Mouse (Mus musculus) kidney, adult 8-10 months (tissue): Measurements from ENCODE around the gene Pigc.

Experiments
- DNase-seq, 2 experiments: peaks; one replicate each; pipeline ENCODE4 v3.0.0; 2022

Pigc gene

DNA sequence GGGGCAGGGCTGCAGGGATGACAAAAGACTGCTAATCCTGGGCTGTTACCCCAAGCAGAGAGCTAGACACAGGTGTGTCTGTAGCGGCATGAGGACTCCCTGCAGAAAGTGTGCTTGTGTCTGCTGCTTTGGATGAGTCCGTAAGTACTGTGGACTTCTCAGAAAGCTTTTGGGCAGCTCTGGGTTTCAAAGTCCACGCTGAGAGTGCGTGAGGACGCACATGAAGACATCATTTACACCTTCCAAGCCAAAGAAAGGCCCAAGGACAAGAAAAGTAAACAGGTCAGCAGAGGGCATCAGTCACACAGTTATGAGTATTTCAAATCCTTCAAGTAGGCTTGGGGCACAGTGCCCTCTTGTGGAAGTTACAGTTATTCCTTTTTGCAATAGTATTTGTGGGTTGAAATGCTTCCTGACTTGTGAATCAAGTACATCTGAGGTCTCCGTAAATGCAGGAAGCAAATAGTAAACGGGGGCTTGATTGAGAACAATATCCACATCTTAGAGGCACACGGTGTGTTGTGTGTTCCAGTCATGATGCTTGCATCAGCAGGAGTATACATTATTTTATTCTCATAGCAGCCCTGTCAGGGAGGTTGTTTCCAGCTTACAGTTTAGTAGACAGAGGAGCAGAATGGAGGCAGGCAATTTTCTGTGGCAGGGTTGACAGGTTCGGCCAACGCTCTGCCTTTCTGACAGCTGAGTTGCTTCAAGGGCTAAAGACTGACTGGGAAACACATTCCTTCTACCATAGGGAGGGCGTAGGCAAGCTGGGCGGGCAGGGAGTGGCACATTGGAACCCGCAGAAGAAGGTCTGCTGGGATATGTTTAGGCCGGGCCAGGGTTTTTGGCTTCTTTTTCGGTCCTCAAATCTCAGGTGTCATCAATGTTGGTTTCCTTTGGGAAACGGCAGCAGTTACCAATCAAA lies 7.5 kb downstream of the Pigc start:
- peak; percentile 79 to 81 for DNase-seq

DNA sequence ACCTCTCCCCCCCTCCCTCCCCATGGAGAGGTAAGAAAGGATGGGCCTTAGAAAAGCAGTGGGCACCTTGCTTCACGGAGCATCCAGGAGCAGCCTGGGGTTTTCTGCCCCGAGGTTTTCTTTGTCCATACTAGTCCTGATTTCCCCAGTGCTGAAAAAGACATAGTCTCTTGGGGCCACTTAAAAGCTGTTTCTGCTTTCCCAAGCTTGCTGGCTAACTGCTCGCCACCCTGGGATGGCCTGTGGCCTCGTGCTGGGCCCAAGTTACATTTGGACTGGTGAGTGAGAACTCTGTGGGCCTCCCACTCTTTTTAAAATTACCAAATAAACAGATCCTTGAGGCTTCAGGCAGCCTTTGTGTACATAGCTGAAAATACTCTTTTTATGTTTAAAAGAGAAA lies 8.3 kb downstream of the Pigc start:
- DNase-seq, result no peak

DNA sequence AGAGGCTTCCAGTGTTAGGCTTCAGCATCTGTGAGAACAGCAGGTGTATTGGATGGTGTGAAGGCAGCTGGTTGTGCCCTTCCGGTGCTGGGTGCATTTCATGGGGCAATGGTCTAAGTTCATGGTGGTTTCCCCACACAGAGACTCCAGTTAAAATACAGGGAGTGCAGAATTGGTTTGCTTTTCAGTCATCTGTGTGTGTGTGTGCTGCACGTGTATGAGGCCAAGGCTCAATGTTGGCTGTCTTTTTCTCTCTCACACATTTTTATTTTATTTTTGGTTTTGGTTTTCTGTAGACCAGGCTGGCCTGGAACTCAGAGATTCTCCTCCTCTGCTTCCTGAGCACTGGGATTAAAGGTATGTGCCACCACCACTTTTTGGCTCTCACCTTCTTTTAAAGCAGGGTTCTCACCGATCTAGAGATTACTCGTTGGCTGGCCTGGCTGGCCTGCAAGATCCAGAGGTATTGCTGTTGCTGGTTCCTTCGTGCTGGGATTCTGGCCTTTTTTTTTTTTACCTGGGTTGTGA lies 9.3 kb downstream of the Pigc start:
- DNase-seq, result no peak

DNA sequence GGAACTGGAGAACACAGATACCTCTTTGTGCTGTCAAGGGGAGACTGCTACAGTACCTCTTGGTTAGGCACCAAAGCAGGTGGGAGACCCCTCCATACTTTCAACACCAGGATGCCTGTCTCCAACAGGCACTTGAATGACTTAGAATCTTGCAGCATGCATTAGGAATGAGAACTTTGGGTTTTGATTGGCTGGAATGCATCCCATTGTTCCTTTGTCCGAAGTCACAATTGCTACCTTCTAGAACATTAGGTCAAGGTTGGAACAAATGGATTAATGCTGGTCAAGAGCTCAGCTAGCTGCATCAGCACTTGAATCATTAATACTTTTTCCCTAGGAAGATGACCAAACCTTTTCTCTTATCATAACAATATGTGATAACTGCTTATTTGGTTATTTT lies 10.6 kb downstream of the Pigc start, which contains the start of gene 4930558K02Rik:
TSS of gene 4930558K02Rik (minus strand) at position 101 of the 400 bp plus-strand sequence.
- DNase-seq, result no peak

DNA sequence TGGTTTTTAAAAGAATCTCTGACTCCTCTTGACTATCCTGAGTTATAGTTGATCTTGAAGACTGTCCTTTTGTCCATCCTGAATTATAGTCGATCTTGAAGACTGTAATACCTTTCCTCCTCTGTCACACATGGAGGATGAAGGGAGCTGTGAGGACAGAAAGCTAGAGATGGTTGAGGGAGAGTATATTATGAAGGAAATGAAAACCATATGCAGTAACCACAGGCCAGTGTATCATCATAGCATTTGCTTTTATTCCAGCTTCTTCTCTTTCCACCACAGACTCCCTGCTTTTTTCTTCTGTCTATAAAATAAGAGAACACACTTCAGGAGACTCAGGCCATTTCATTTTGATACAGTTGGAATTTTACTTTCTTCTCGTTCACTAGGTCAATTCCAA lies 11.1 kb downstream of the Pigc start:
- no peak for DNase-seq

DNA sequence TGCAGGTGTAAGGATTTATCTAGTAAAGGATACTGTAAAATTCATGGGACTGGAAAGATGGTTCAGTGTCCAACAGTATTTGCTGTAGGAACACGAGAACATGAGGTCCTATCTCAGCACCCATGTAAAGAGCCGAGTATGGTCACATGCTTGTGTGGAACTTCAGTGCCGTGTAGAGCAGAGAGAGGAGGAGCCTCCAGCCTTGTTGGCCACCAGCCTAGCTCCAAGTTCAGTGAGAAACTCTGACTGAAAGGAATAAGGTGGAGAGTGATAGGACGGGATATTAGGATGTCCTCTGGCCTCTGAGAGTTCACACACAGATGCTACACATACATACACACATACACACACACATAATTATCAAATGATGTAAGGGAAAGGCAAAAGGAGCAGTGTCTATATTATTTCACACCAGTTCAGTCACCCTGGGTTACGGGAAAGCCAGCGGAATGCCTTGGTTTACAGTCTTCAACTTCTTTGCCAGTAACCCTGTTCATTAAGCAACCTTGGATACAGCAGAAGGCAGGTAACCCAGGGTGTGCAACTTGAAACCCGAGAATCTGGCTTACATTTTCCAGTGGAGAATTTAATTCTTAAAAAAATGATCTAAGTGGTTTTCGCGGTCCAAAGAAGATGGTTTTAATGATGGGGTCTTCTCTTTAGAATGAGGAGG lies 11.8 kb downstream of the Pigc start:
- peak in 1 of 2 experiments; percentile 17 for DNase-seq

DNA sequence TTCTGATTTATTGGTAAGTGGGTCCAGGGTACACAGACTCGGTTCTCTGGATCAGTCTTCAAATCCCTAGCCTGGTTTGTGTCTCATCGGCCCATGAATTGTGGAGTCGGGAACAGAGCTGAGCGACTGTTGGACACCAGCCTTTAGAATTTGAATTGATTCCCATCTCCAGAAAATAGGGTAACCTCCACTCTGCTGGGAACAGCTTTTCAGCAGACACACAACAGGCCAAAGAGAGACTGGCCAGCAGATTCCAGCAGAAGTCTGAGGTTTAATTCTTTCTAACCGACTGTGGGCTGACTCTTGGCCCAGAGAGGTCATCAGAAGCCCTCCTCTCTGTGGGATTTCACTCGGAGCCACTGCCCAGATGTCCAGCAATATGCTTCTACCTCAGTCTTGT lies 14.5 kb downstream of the Pigc start:
- DNase-seq, result no peak

DNA sequence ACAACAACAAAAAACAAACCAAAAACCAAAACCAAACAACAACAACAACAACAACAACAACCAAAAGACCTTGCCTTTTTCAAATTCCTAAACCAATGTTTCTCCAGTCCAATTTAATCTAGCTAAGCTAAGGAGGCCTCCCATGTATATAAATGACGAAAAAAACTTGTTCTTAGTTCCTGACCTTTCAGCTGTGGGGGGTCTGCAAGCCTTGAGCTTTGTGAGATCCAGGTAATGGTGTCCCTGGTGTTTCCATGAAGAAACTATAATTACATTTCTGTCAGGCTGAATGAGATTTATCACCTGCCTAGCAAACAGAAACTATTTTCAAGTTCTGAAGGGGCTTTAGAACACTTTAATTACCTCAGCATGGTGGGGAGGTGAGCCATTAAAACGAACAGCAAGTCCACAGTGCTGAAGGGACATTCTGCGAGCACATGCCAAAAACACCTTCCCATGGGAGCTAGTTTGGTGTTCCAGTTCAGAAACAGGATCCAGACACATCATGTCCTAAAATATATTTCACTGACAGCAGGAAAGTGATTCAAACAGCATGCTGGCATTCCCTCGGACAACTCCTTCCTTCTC lies 15.1 kb downstream of the Pigc start:
- no peak for DNase-seq

DNA sequence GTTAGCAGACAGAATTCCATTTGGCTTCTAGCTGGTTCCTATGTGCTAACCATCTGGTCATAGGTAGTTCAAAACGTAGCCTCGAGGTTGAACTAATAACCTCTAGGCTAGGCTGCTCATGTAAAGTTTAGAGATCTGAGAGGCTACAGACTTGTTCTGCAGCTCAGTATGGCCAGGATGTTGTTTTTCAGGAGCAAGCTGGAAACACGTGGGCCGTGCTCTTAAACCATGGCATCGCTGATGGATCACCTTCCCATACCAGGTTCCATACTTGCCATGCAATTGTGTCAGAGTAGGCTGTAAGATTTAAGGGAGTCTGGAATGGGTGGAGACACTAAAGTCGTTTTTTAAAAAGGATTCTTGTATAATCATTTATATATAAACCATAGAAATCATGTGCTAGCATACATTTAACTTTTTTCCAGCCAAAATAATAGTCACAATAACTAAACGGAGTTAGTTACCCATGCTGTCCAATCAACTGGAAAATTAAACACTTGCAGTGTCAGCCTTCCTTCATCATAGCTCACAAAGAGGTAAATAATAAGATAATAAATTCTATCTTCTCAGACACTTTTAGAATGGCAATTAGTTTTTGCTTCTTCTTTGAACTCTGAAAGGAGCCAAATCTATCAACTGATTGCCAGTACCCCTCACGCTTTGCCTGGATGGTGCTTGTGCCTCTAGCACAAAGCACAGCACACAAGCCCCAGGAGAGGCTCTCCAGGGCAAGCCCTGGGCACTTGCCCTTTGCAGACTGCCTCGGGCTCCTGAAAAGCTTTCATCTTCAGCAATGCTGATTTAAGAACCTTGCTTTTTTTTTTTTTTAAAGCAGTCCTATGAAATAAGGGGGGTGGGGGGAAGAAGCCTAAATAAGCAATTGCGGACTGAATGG lies 21.9 kb downstream of the Pigc start:
- DNase-seq, result no peak

DNA sequence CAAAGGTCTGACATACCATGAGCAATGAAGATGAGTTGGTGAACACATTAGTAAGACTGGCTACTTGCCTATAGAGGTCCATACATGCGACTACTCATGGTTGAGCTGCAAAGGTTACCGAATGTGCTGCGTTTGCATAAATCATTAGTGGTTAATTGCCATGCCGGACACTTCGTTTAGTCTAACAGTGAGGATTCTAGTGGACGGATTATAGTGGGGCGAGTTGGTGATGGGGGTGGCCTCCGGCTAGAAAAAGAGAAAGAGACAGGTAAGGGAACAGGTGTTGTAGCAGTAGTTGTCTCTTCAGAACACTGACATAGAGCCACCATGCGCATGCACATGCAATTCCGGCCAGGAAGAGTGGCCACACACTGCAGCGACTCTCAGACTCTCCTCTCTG lies 22.9 kb downstream of the Pigc start:
- no peak for DNase-seq

DNA sequence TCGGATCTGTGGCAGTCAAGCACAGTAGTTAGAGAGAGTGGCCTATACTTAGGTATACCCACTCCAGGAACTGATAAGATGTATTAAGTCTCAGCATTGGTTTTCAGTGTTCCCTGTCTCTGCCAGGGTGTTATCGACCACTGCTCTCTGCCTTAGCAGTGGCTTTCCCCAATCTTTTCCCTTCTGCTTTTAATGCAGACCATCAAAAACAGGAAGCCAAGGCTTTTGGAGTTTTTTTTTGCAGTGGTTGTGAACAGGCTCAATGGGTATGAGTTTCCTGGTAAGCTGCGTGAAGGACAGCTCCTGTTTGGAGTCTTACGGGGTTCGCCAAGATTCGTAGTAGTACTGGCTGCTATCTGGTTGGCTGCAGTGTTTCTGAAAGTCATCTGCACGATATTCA lies 23.4 kb downstream of the Pigc start:
- no peak for DNase-seq

DNA sequence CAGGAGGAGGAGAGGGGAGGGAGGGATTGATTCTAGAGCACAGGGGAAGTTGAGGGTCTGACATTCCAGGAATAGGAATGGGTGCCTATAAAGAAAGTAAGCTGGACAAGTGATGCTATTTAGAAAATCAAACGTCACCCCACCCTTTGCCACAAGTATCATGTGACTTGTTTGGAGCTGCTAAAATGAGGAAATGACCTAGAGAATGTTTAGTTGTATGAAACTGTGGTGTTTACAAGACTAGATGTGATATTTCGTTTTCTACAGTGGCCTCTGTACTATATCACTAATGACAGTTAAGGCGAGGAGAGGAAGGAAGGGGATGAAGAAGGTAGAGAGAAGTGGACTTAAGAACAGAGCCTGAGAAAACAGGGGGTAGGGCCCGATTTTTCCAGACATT lies 29.8 kb downstream of the Pigc start:
- no peak for DNase-seq

DNA sequence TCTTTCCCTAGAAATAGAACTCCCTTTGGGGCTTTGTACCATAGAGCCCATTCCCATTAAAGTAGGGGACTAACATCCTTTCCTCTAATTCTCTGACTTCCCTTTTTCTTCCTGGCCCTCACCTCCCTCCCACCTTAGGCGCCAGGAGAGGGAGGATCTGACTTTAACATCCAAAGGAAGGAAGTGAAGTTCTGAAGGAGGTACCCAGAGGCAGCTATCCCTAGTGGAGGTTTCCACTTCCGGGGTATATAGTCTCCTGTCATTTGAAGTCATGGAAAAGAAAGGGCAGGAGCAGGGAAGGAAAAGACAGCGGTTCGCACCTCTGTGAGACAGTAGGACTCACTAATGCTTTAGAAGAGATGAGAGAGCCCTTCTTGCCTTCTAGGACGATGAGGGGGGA lies 30.4 kb downstream of the Pigc start:
- DNase-seq, result no peak

DNA sequence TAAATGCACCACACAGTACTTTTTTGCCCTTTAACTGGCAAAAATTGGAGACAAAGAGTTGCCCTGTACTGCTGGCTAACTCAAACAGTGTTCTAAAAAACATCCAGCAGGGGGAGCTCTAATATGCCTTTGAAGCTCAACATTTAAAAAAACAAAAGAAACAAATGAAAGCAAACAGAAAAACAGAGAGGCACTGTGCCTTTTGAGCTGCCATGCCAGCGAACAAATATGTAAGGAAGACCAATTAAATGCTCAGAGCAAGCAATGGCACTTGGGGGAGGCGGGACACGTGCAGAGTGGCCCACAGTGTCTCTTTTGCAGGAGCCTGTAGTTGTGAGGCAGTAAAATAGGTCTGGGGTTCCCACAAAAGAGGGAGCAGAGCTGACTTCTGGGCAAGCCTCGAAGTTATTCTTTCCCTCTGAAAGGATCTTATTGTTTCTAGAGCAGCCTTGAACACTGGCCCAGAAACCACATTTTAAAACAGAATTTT lies 30.9 kb downstream of the Pigc start:
- DNase-seq, result peak; percentile 26 to 58

DNA sequence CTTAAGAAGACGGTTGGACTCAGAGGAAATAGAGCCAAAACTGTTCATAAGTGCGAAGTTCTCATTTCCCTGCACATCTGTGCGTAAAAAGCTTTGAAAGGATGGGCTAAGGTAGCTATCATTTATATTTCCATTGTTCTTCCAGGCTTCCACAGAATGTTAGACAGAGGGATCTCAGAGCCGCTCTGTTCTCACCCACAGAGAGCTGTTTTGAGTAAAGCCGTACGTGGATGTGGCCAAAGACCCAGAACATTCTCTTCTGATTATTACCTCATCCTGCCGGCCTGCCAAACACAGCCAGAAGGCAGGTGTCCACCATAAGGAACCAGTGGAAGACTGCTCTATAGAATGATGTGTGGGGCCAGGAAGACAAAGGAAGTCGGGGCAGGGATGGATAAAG lies 32.3 kb downstream of the Pigc start:
- no peak for DNase-seq

DNA sequence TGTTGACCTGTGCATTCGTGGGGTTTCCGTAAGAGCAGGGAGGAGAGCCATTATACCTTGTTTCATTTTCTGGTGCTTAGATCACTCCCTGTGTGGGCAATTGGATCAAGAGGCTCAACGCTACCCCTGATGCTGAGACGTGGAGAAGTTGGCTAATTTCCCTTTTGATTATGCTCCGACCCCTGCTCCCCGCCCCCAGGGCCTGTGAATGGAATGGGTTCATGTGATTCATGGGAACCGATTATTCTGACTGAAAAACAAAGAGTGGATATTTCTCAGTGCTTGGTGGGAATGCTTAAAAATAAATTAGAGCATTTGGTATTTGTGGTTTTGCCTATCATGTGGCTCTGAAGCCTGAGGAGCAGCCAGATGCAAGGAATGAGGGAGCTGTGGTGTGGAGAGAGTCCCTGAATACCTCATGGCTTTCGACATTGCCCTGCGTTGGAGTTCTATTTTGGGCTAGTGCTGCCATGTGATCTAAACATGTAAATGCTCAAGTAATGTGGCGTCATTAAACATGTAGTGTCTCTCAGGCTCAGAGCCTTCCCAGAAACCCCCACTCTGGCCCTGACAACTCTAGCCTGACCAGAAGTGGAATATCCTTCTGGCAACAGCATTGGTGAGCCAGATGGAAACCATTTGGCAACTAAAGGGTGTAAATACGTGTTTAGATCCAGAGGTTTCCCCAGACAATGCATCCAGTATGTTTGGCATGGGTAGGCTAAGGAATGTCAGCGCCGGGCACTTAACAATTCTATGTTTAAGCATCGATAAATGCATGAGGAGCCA lies 34.9 kb downstream of the Pigc start:
- no peak for DNase-seq

DNA sequence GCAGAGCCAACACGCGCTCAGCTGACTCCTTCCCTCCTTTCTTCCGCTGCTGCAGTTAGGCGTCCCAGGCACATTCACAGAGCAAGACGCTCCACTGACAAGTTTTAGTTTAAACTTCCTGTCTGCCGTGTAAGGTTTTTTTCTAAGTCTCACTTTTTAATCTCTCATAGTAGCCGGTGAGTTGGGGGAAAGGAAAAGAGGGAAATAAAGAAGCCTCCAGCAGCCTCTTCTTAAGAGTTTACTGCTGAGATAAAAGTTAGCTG lies 35.5 kb downstream of the Pigc start:
- no peak for DNase-seq

DNA sequence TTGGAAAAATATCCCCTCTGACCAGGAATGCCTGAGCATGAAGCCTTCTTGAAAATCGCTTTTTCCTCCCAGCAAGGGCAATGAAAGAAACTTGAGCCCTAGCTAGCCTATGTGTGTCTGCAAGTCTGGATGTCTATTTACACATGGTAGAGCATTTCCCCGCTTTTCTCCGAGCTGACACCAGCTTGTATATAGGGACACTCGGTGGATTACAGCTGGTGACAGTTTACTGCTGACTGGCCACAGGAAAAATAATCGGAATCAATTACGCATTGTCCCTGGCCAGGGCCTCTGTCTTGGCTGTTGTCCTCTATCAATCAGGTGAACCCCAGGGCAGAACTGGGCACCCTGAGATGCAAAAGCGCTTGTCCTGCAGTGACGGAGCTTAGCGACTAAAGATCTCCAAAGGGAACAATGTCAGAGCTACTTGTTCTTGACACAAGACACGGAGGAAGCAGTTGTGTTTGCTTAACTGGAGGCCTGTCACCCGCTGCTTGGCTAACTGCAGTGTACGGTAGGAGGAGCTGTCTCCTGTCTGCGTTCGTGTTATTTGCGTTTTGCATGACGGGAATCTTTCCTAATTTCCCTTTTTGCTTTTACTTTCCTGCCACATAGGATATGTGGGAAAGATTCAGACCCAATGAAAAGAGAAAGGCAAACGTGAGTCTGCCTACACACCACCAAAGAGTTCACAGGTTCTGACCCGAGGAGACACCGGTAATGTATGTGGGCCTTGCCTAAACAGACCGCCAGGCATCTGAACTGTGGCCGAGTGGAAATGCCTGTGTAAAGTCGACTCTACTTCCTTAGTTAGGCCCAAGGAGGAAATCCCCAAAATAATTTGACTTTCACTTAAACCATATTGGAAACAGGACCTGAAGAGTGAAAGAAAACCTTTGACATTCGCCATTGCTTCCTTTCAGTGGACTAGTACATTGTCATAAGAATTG lies 36.1 kb downstream of the Pigc start:
- peak; percentile 53 for DNase-seq

DNA sequence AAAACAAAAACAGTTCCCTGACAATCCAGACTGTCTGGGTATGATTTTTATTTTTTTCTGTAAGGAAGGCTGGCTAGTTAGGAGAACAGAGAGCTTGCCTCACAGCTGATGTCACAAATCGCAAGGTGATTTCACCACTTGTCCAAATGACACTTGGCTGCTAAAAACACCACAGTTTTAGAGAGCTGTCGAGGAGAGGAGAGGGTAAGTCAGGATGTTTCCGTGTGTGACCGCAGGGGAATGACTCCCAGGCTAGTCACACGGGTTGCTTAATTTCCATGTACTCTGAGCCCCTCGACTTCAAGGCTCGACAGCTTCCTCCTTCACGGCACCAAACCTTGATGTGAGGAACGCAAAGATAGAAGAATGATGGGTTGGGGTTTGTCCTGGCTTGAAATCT lies 37.1 kb downstream of the Pigc start:
- no peak for DNase-seq

DNA sequence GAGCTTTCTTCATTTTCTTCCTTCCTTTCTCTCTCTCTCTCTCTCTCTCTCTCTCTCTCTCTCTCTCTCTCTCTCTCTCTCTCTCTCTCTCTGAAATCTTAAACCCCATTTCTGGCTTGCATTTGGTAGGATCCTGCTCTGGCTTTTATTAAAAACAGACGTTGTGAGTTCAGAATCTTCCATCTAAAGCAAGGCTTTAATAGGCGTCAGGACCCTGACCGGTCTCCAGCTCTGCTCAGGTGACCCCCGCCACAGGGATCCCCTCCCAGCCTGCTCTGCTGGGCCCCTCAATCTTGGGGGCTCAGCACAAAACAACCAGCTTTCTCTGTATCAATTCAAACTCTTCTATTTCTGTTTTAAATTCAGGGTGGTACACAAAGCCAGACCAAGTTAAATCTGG lies 39.2 kb downstream of the Pigc start:
- DNase-seq, result no peak

DNA sequence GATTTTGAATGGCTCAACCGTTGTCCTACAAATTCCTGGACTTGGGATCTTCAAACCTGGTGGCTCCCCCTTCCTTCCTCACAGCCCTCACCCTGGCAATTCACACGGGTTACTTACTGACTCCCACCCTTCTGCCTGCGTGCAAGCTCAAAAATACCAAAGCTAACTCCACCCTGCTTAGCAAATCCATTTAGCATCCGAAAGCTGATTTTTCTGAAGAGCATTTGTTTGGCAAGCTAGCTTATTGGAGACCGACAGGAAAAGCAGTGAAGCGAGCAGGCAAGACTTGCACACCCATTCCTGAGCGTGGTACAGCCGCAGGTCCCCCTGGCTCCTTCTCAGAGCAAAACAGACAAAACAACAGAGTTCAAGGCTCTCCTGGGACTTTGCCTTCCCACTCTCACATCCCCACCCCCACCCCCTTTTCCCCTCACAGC lies 39.7 kb downstream of the Pigc start:
- no peak for DNase-seq
